Mouse (Mus musculus) small intestine, adult 2 months (tissue): ENCODE results near the gene Rnd1.

Experiments used
- CTCF ChIP-seq: fragments of 200-500 bp; IDR thresholded peaks from 2 replicates; pipeline ENCODE4 v1.5.1; 2012; ENCODE audit warnings: low read depth, mild to moderate bottlenecking, control low read depth, inconsistent platforms, low read length, moderate library complexity, mixed read lengths; ENCODE audit not compliant: insufficient replicate concordance, insufficient read length; ENCODE audit errors: extremely low read depth
- POLR2A ChIP-seq: fragments of 200-500 bp; IDR thresholded peaks from 2 replicates; pipeline ENCODE4 v1.6.1; 2012; ENCODE audit warnings: low read depth, mild to moderate bottlenecking, control low read depth, inconsistent platforms, low read length, moderate library complexity

DNA sequence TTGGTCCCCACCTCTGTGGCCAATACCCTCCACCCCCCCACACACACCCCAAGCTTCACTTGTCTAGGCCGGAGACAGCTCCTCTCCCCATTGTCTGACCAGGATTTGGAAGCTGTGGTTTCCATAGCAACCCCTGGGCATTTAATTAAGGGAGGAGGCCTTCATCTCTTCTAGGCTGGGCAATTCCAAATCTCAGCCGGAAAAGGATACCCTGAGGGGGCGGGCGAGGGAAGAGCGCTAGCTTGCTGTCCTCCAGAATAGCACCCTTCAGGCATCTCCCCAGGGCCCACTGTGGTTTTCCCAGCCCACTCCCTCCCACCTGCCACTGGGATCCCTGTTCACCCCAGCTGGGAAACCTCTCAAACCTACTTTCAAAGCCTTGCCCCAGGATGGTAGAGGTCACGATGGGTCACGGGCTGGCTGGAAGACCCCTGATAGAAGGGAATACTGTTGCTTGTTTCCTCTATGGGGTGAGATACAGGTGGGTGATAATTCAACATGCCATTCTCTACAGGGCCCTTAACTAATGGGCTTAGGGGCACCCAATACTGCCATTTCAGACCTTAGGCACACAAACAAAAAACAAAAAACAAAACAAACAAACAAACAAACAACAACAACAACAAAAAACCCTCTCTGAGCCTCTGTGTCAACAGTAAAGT lies 14.4 kb upstream of the Rnd1 start:
- no peak for TF ChIP-seq CTCF
- TF ChIP-seq POLR2A = no peak
